Mouse (Mus musculus) lung, postnatal 0 days (tissue): ENCODE data around the gene Zmynd8.
A peak's percentile ranks its signal among the peaks of the same experiment; 100 is the strongest.

ENCODE experiments used
- CTCF ChIP-seq: IDR thresholded peaks from 2 replicates; pipeline ENCODE4 v1.5.1; 2016; ENCODE audit warnings: antibody characterized with exemption, mild to moderate bottlenecking
- EP300 ChIP-seq: IDR thresholded peaks from 2 replicates; pipeline ENCODE4 v1.6.1; 2016; ENCODE audit warnings: antibody characterized with exemption, mild to moderate bottlenecking, control low read depth

DNA sequence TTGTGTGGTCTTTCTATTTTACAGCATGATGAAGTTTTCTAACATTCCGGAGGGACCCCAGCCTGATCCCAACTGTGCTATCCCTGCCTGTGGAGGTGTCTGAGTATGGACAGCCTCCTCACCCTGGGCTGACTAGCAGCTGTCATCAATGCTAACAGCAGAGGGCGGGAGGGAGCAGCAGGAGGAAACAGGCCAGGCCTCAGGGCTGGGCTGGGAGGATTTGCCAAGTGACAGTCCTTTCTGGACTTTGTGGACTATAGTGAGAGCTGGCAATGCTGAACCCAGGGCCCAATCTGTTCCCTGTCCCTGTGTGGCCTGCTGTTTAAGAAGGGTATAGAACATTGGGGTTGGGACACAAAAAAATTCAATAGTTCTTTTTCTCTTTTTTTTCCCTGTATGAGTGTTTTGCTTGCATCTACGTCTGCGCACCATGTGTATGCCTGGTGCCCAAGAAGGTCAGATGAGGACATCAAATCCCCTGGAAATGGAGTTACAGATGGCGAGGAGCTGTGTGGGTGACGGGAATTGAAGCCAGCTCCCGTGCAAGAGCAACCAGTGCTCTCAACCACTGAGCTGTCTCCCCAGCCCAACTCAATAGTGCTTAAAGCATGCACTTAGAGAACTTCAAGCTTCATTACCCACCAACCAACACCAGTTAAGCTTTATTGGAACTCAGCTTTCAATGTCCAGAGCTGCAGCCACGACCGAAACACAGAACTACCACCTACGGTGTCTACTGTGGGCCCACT is 72.7 kb downstream of the Zmynd8 start:
- TF ChIP-seq CTCF: peak; percentile 97
- TF ChIP-seq EP300: no peak
